Mouse (Mus musculus): ENCODE results near the gene Serpinb5.

- TF ChIP-seq CTCF (IDR thresholded peaks at IDR 0.05; ENCODE audit: low read depth), result no peak
- TF ChIP-seq EP300 (IDR thresholded peaks at IDR 0.05; ENCODE audit: low read depth), result no peak
These were observed 71.0 kb downstream of the Serpinb5 start for GRCm38 (mm10) chr1:106931954-106932353.
